25 mouse cellular contexts compared by ENCODE assay signal in the genomic region with DNA sequence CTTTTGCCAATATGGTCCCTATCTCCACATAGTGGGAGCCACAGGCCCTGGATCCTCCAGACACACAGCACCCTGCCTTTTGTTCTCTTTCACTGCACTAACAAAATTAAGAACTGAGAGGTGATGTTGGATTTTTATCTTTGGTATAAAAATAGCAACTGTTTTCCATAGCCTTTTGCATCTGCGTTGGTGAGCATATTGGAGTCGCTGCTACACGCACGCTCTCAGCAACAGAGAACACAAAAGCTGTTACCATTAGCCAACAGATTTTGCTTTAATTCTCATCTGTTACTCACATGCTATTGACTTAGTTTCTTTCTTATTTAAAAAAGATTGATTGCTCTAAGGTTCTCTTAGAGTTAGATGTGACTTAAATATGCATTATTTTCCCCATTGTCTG.
DNase-seq lines count a peak whose midpoint lies in the region; ATAC-seq lines count a peak whose summit lies in the region.
"Had no signal": no experiment of that assay in that cellular context is flagged by ENCODE, and none has a peak within 500 bp of the region (broad histone marks: within the 10 kb centered on the region; RNA-seq: fewer than 3 reads in every experiment).

No protein-coding gene starts in this region.

- no peak overlapping the region for H3K9ac ChIP-seq in forebrain, embryonic 15.5 days (replicated peaks)
- H3K9ac ChIP-seq in forebrain, embryonic 11.5 days (ENCODE audit: low read length) = no peak overlapping the region
- H3K9ac ChIP-seq in liver, embryonic 11.5 days (ENCODE audit: low read depth, low read length) = no peak overlapping the region
- H3K9ac ChIP-seq: embryonic facial prominence, embryonic 13.5 days; heart, embryonic 13.5 days; hindbrain, embryonic 12.5 days; limb, embryonic 15.5 days; liver, embryonic 15.5 days had no signal

- no peaks in the 10 kb centered on the region for H3K9me3 ChIP-seq in forebrain, embryonic 15.5 days
- no peaks in the 10 kb centered on the region for H3K9me3 ChIP-seq in forebrain, embryonic 11.5 days (ENCODE audit: control insufficient read depth, low read length)
- no peaks in the 10 kb centered on the region for H3K9me3 ChIP-seq in liver, embryonic 11.5 days (ENCODE audit: control insufficient read depth, low read length)
- H3K9me3 ChIP-seq: embryonic facial prominence, embryonic 13.5 days; heart, embryonic 13.5 days; hindbrain, embryonic 12.5 days; limb, embryonic 15.5 days; liver, embryonic 15.5 days had no signal

- no peaks in the 10 kb centered on the region for H3K36me3 ChIP-seq in forebrain, embryonic 15.5 days
- H3K36me3 ChIP-seq in forebrain, embryonic 11.5 days (ENCODE audit: control insufficient read depth, insufficient read depth, low read length) = no peaks in the 10 kb centered on the region
- no peaks in the 10 kb centered on the region for H3K36me3 ChIP-seq in liver, embryonic 11.5 days (ENCODE audit: control insufficient read depth, insufficient read depth, low read length)
- H3K36me3 ChIP-seq: embryonic facial prominence, embryonic 13.5 days; hindbrain, embryonic 12.5 days; liver, embryonic 15.5 days had no signal

- no peak overlapping the region for H3K4me2 ChIP-seq in forebrain, embryonic 15.5 days (replicated peaks)
- no peak overlapping the region for H3K4me2 ChIP-seq in forebrain, embryonic 11.5 days (ENCODE audit: low read depth, low read length, severe bottlenecking)
- no peak overlapping the region for H3K4me2 ChIP-seq in liver, embryonic 11.5 days
- H3K4me2 ChIP-seq: embryonic facial prominence, embryonic 13.5 days; heart, embryonic 13.5 days; hindbrain, embryonic 12.5 days; limb, embryonic 15.5 days; liver, embryonic 15.5 days had no signal

- no peak for DNase-seq in forebrain, embryonic 11.5 days (ENCODE audit: low spot score)
- DNase-seq in brain, embryonic 18.5 days (ENCODE audit: low read depth, low spot score) = peak; percentile 37
- peak; percentile 4 to 17 for DNase-seq in layer of hippocampus, adult 8-10 months (ENCODE audit: low spot score in 2 of 2)
- peak; percentile 23 for DNase-seq in telencephalon, adult 2 months (ENCODE audit: low read depth, low spot score)
- DNase-seq in liver, embryonic 11.5 days (ENCODE audit: low spot score) = no peak
- DNase-seq in frontal cortex, adult 2 months (ENCODE audit: extremely low spot score in 1 of 2, low spot score in 1 of 2) = no peak
- DNase-seq: cerebellum, adult 8-10 months; cerebellum, postnatal 36 days; embryo, embryonic 11 days; gastrocnemius, postnatal 10 days; heart, adult 18-20 months; heart, postnatal 14 days; kidney, postnatal 36 days; left cerebral cortex, postnatal 4 days had no signal

- peak overlapping the region; percentile 59 for H3K27ac ChIP-seq in forebrain, embryonic 15.5 days (replicated peaks)
- no peak overlapping the region for H3K27ac ChIP-seq in forebrain, embryonic 11.5 days (ENCODE audit: low read depth, low read length)
- no peak overlapping the region for H3K27ac ChIP-seq in liver, embryonic 11.5 days (ENCODE audit: low read depth, low read length)
- H3K27ac ChIP-seq: embryonic facial prominence, embryonic 13.5 days; heart, embryonic 13.5 days; hindbrain, embryonic 12.5 days; limb, embryonic 15.5 days; liver, embryonic 15.5 days; macrophage; stomach, postnatal 0 days had no signal

- H3K27me3 ChIP-seq in forebrain, embryonic 15.5 days = no peaks in the 10 kb centered on the region
- H3K27me3 ChIP-seq in forebrain, embryonic 11.5 days (ENCODE audit: control insufficient read depth, insufficient read depth, low read length) = no peaks in the 10 kb centered on the region
- H3K27me3 ChIP-seq in liver, embryonic 11.5 days (replicated peaks; ENCODE audit: control insufficient read depth, insufficient read depth, low read length) = no peaks in the 10 kb centered on the region
- H3K27me3 ChIP-seq: embryonic facial prominence, embryonic 13.5 days; heart, embryonic 13.5 days; hindbrain, embryonic 12.5 days; limb, embryonic 15.5 days; liver, embryonic 15.5 days had no signal

- 43% methylated on average over 4 of the region's 4 CpGs for WGBS in forebrain, embryonic 15.5 days
- WGBS in forebrain, embryonic 11.5 days = 93% methylated on average over 4 of the region's 4 CpGs
- WGBS in liver, embryonic 11.5 days = 95% methylated on average over 4 of the region's 4 CpGs

- H3K4me3 ChIP-seq in forebrain, embryonic 15.5 days = no peak overlapping the region
- no peak overlapping the region for H3K4me3 ChIP-seq in forebrain, embryonic 11.5 days (ENCODE audit: low read depth, low read length)
- H3K4me3 ChIP-seq in liver, embryonic 11.5 days (ENCODE audit: low read depth, low read length) = no peak overlapping the region
- H3K4me3 ChIP-seq: embryonic facial prominence, embryonic 13.5 days; erythroblast, embryonic 14.5 days; heart, embryonic 13.5 days; hindbrain, embryonic 12.5 days; limb, embryonic 15.5 days; liver, embryonic 15.5 days had no signal

- 0 out of 2 replicates have a peak, but pooled peaks have one; percentile 29 for ATAC-seq in forebrain, embryonic 15.5 days (replicated peaks)
- no peak for ATAC-seq in forebrain, embryonic 11.5 days (replicated peaks; ENCODE audit: low FRiP score)
- ATAC-seq in liver, embryonic 11.5 days (replicated peaks; ENCODE audit: low FRiP score) = no peak
- ATAC-seq: CD4-positive, CD25-positive, alpha-beta regulatory T cell, adult 4 months; intestine, postnatal 0 days had no signal

- H3K4me1 ChIP-seq in forebrain, embryonic 15.5 days = peaks cover 16% of the 10 kb centered on the region
- no peaks in the 10 kb centered on the region for H3K4me1 ChIP-seq in forebrain, embryonic 11.5 days (replicated peaks; ENCODE audit: control insufficient read depth, insufficient read depth, low read length)
- H3K4me1 ChIP-seq in liver, embryonic 11.5 days (replicated peaks; ENCODE audit: control insufficient read depth, insufficient read depth, low read length) = no peaks in the 10 kb centered on the region
- H3K4me1 ChIP-seq: embryonic facial prominence, embryonic 13.5 days; hindbrain, embryonic 12.5 days; limb, embryonic 15.5 days; liver, embryonic 15.5 days had no signal

Comparison
In these comparisons a context has a peak if more than half of its experiments do, and no peak if none do; other contexts are left out.
1. DNase-seq: peak in brain, embryonic 18.5 days (single experiment), layer of hippocampus, adult 8-10 months (2 of 2) and telencephalon, adult 2 months (single experiment); none in forebrain, embryonic 11.5 days (single experiment), liver, embryonic 11.5 days (single experiment) and frontal cortex, adult 2 months (0 of 2).